Mouse (Mus musculus) frontal cortex, postnatal 14 days (tissue): ENCODE results near the gene Ern1.
"Not testable (repeated sequence)": the region's sequence is repeated elsewhere in the genome, so short reads cannot be mapped to it uniquely, and the experiment has no call there.

Experiments used
- DNase-seq, 2 experiments: peaks; one replicate each; pipeline ENCODE4 v3.0.0; 2022; ENCODE audit warnings: low spot score in 2 of 2

Gene Ern1

DNA sequence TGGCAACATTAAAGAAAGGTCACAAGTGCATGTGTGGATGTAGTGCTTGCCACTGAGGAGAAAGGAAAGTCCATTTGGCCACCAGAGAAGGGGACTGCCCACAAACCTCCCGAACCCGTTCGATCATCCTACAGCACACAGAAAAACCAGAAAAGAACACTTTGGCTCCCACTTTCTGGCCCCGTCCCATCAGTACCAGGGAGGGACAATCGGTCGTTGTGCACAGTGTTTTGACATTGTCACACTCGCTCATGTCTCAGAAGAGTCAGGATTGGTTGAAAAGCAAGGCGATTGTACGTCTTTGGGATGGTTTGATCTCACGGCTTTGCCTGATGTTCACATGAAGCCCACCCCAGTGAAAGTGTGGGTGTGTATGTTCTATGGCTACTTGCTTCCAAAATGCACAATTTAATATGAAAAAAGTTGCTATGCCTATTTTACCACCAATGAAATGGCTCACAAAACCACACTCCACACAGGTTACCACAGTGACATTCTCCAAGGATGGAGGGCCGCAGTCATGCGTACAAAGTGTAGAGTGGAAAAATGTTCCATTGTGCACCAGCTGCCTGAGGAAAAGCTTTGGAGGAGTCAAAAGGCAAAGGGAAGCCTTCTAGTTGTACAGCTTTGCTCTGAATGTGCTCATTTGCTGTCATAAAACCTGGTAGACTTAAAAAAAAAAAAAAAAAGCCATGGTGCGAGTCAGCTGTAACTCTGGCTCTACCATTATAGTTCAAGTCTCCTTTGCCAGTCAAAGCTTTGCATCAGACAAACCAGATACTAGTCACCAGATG, 15.2 kb upstream of the Ern1 start:
- DNase-seq, result no peak

DNA sequence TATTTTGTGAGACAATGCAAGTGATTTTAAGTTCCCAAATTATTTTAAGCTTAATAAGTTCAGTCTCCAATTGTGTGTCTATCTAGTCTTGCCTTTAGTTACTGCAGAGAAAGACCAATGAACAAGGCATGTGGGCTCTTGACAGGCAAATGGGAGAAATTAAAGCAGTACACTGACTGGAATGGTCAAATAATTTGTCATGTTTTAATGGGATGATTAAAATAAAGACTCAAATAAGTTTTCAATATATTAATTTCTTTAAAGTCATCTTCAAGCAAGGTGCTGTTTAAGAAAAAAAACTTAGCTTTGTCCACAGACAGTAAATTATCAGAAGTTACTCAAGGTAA, 14.5 kb upstream of the Ern1 start:
- no peak for DNase-seq

GRCm38 (mm10) chr11:106501308-106502158, 13.9 kb upstream of the Ern1 start:
- peak; percentile 35 to 47 for DNase-seq

- peak; percentile 94 to 97 for DNase-seq
These were observed 13.0 kb upstream of the Ern1 start for GRCm38 (mm10) chr11:106500393-106501307.

DNA sequence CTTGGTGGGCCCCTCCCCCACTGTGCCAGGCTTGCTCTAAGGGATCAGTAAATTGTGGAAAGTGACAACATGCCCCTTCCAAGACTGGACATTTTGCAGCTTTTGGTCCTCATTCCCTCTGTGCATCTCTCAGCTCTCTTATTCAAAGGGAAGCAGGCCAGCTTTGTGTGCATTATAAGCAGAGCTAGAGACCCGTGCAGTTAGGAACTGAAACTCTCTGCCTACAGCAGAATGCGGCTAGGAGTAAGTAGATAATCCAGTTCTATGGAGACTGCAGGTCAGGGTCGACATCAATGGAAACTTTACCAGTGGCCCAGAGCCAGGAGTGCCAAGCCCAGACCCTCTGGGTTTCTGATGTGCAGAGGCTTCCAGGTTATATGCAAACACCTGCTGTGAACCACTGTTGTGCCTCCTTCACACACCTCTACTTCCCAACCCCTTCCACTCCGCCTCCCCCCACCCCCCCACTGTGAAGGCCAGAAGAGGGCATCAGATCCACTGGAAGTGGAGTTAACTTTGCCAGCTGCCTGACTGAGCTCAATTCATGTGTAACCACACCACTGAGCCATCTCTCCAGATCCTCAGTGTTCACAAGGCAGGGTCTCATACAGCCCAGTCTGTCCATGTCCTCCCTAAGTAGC, 11.2 kb upstream of the Ern1 start:
- DNase-seq, result no peak

GRCm38 (mm10) chr11:106497926-106498325, 10.3 kb upstream of the Ern1 start:
- no peak for DNase-seq

- DNase-seq, result not testable (repeated sequence)
These were observed 9.4 kb upstream of the Ern1 start for GRCm38 (mm10) chr11:106497009-106497408.

DNA sequence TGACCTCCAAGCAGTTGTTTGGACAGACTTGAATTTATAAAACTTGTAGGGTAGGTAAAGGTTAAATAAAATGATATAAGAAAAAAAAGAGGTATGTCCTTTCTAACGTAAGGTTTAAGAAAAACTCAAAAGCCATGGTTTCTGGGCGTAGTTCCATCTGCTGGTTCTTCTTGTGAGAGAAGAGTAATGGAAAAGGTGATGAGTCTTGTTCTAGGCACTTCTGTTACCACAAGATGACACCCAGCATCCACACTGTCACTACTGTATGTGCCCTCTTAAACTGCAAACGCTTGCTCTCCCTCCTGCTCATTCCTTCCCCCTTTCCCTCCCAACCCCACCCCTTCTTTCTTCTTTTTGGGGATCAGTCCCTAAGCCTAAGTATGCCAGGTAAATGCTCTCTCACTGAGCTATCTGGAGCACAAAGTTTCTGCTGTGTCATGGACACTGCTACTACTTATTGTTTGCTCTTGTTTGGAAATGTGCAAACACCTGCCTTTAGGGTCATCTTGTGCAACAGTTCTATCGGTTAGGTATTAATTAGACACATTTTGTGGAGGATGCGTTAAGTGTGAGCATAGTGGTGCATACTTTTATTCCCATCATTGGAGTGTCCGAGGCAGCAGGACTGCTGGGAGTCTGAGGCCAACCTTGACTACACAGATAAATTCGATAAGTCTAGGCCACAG, 5.5 kb upstream of the Ern1 start:
- no peak for DNase-seq

GRCm38 (mm10) chr11:106491393-106491792, 3.7 kb upstream of the Ern1 start:
- no peak for DNase-seq

GRCm38 (mm10) chr11:106490600-106490999, 2.9 kb upstream of the Ern1 start:
- DNase-seq, result not testable (repeated sequence)

DNA sequence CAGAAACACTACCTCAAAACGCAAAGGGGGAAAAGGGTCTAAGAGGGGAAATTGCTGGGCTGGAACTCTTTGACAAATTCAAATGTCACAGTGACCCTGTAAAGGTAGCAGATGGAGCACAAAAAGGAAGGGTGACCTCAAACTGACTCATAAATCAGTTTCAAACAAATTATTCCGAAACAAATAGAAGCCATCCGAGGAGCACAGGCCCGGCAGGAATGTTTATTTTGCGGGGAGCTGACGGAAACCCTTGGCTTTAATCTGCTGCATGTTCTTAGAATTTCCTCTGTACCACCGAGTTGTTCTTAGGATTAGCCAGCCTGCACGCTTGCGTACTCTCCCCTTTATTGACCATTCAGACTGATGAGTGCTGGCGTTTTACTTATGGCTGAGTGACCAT, 2.4 kb upstream of the Ern1 start:
- no peak for DNase-seq

GRCm38 (mm10) chr11:106489036-106489693, 1.5 kb upstream of the Ern1 start:
- no peak for DNase-seq

DNA sequence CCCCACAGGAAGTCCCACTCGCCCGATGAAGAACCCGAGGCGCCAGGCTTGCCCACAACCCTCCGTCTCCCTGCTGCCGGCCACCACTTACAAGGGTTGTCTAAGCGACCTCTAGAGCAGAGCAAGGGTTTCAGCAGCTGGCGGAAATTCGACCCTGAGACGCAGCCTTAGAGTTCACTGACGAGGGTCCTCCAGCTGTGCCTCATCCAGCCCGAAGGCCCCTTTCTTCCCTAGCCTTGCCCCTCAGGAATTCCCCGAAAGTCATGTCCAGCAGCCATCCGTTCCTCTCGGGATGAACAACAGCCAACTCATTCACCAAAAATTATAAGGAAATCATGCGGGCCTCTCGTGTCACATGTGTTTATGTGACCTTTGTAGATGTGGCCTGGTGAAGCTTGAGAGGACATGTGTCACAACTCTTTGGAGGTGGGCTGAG, 492 bp upstream of the Ern1 start:
- no peak for DNase-seq

DNA sequence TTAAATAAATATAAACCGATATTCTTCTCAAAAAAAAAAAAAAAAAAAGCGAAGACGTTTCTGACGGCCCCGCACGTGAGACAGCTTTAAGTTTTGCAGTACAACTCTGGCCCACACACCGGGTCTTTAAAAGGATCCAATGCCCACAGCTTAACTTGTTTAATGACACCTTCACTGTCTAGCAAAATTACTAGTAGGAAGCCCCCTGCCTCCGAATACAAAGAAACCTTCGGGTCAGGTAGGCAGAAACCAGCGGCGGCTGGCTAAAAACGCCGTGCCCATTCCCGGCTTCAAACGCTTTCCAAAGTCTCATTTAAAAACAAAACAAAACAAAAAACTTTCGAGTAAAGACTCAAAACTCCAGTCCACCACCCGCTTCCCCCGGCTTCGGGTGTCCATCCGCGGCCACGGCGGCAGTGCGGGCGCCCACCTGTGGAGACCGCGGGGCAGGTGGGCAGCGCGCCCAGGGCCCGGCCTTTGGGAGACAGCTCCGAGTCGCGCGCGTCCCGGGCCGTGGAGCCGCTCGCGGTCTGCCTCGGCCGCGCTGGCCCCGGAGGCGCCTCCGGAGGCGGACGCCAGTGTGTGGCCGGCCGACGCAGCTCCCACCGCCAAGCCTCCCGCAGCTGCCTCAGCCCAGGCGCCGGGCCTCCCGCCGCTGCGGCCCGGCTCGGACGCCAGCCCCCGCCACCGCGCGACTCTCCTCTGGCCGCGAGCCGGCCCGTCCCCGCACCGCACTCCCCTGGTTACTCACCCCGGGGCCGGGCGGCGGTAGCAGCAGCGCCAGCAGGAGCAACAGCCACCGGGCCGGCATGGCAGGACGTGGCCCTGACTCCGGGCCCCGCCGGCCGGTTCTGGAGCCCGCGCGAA, 553 bp downstream of the Ern1 start:
- DNase-seq, result no peak

- no peak for DNase-seq
These were observed 1.4 kb downstream of the Ern1 start for GRCm38 (mm10) chr11:106486042-106486865.

DNA sequence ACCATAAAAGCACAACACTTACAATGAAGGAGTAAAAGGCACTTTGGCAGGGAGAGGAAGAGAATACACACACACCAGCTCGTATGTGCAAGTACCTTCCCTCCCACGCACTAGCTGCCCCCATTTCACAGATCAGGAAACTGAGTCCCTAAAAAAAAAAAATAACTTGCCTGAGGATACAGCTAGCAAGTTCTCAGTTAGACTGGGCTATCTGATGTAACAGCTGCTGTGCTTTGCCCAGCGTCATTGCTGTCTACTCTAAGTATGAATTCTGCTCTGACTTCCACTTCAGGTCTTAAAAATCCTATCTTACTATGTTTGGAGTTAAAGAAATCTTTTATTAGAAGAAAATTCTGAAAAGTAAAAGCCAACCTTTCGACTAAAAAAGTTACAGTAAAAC, 2.0 kb downstream of the Ern1 start:
- DNase-seq, result no peak

DNA sequence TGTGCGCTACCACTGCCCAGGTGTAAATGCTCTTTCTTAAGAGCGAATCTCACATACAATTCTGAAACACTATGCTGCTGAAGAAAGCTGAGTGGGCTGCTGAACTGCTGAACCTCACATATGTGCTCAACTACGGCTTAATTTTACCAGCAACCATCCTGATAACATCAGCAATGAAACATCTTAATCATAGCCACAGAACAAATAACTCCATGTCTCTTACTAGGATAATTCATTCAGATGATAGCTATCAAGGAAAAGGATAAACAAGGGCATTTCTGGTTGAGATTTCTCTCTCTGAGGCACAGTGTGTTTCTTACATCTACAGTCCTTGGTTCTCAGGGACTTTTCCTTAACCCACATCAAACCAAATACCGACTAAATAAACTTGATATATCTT, 2.8 kb downstream of the Ern1 start:
- no peak for DNase-seq

GRCm38 (mm10) chr11:106482867-106483266, 4.8 kb downstream of the Ern1 start:
- no peak for DNase-seq
